Mouse (Mus musculus) T-cell, adult 66 days (primary cell): ENCODE measurements around the gene Vmn2r16. TPM values are rescaled to one million over a fixed set of nuclear protein-coding genes. Genes with fewer than 3 reads are reported as not detected.

Experiments
- total RNA-seq, 2 experiments: library from RNA; stranded (reverse); gene quantifications; 3 replicates in 1 of 2; 4 replicates in 1 of 2; pipeline ENCODE4 v1.2.4; 2023

The Vmn2r16 gene
- not detected for total RNA-seq

GRCm38 (mm10) chr5:109329862-109330261 lies at the start of gene Vmn2r16:
Gene Vmn2r16 (plus strand): TSS chr5:109330162.

GRCm38 (mm10) chr5:109297544-109297943 lies 32.4 kb upstream of the Vmn2r16 start, which contains the start of gene Vmn2r15:
Gene Vmn2r15 (minus strand): TSS chr5:109297644.

GRCm38 (mm10) chr5:109419388-109419787 lies 89.4 kb downstream of the Vmn2r16 start, which contains the start of gene Vmn2r17:
Gene Vmn2r17 (plus strand): TSS chr5:109419688.

Other genes with a start within 250 kb of the Vmn2r16 start
- not detected for gene Vmn2r12, start 232.2 kb upstream of the Vmn2r16 start, total RNA-seq
- gene Vmn2r13, start 138.0 kb upstream of the Vmn2r16 start, total RNA-seq: not detected
- gene Vmn2r14, start 105.5 kb upstream of the Vmn2r16 start, total RNA-seq: not detected
- not detected for gene Vmn2r15, start 32.5 kb upstream of the Vmn2r16 start, total RNA-seq
- not detected for gene Vmn2r17, start 89.5 kb downstream of the Vmn2r16 start, total RNA-seq
- gene Crlf2, start 228.8 kb downstream of the Vmn2r16 start, total RNA-seq: 10 to 100 TPM; 31.7 to 37.9 TPM